Mouse (Mus musculus) forebrain, embryonic 11.5 days (tissue): ENCODE measurements around the gene Rftn1. TPM values are rescaled to one million over a fixed set of nuclear protein-coding genes. Genes with fewer than 3 reads are reported as not detected.

ENCODE experiments used
- ATAC-seq: fragments of 200-750 bp; cut with Nextera tagmentation; replicated peaks from 2 replicates; pipeline ENCODE4 v1.8.0; 2017; ENCODE audit warnings: moderate TSS enrichment; ENCODE audit not compliant: low FRiP score
- DNase-seq: peaks from one replicate; pipeline ENCODE4 v3.0.0-alpha.2; 2017; ENCODE audit warnings: low spot score
- H3K27ac ChIP-seq: fragments of 300-500 bp; sonication (generic); 2 replicates; pipeline ENCODE4 v1.5.1; 2014; ENCODE audit warnings: low read depth, low read length
- H3K27me3 ChIP-seq: fragments of 300-500 bp; sonication (generic); 2 replicates; pipeline ENCODE4 v1.6.1; 2014; ENCODE audit warnings: mild to moderate bottlenecking, low read length, mixed read lengths; ENCODE audit not compliant: control insufficient read depth, insufficient read depth
- H3K36me3 ChIP-seq: fragments of 300-500 bp; sonication (generic); 2 replicates; pipeline ENCODE4 v1.6.1; 2014; ENCODE audit warnings: mild to moderate bottlenecking, low read length, moderate library complexity, mixed read lengths; ENCODE audit not compliant: control insufficient read depth, insufficient read depth
- H3K4me1 ChIP-seq: fragments of 300-500 bp; sonication (generic); replicated peaks from 2 replicates; pipeline ENCODE4 v1.6.1; 2014; ENCODE audit warnings: low read length, mixed read lengths; ENCODE audit not compliant: control insufficient read depth, insufficient read depth
- H3K4me2 ChIP-seq: fragments of 300-500 bp; sonication (generic); 2 replicates; pipeline ENCODE4 v1.6.1; 2014; ENCODE audit warnings: low read depth, mild to moderate bottlenecking, low read length, moderate library complexity, mixed read lengths; ENCODE audit not compliant: severe bottlenecking
- H3K4me3 ChIP-seq: fragments of 300-500 bp; sonication (generic); 2 replicates; pipeline ENCODE4 v1.5.1; 2014; ENCODE audit warnings: low read depth, low read length
- H3K9ac ChIP-seq: fragments of 300-500 bp; sonication (generic); 2 replicates; pipeline ENCODE4 v1.6.1; 2014; ENCODE audit warnings: low read length
- H3K9me3 ChIP-seq: fragments of 300-500 bp; sonication (generic); 2 replicates; pipeline ENCODE4 v1.6.1; 2016; ENCODE audit warnings: low read length, mixed read lengths; ENCODE audit not compliant: control insufficient read depth
- WGBS: fragments of 180-500 bp; shearing (Covaris S2); extraction: QIAGEN DNeasy Blood & Tissue Kit; methylation state at CpG from one replicate; pipeline ENCODE4 v1.1.7; 2014; 5-methylcytosine and 5-hydroxymethylcytosine counted together
- polyA plus RNA-seq: library from polyadenylated mRNA; unstranded; fragments of >200 nt; fragmentation: Nextera tagmentation; extraction: Ambion mirVana; gene quantifications from 2 replicates; pipeline ENCODE4 v1.2.1, GENCODE M21; 2014

The Rftn1 gene
- polyA plus RNA-seq, 1 experiment from 2014 or later, result 11.6 TPM

GRCm38 (mm10) chr17:49964471-49964870 lies 226.0 kb downstream of the Rftn1 start:
- Histone ChIP-seq H3K27me3 (no peaks in the 10 kb centered on the region), H3K36me3 (no peaks in the 10 kb centered on the region), H3K4me1 (no peaks in the 10 kb centered on the region), H3K27ac (no peak overlapping the region), H3K9ac (no peak overlapping the region; the same call in 1 of the 2 replicates), H3K4me2 (no peak overlapping the region), H3K9me3 (no peaks in the 10 kb centered on the region), H3K4me3 (no peak overlapping the region)
- 91% methylated on average over 6 of the region's 6 CpGs for WGBS
- ATAC-seq (no peak), DNase-seq (peak; percentile 26)

- H3K9me3 ChIP-seq, result no peaks in the 10 kb centered on the region
- no peak overlapping the region for H3K4me3 ChIP-seq
- peak; percentile 15 for DNase-seq
- H3K36me3 ChIP-seq, result no peaks in the 10 kb centered on the region
- no peaks in the 10 kb centered on the region for H3K27me3 ChIP-seq
- H3K27ac ChIP-seq, result no peak overlapping the region
- no peaks in the 10 kb centered on the region for H3K4me1 ChIP-seq
- ATAC-seq, result no peak
- H3K4me2 ChIP-seq, result no peak overlapping the region
- no peak overlapping the region for H3K9ac ChIP-seq
These were observed 231.5 kb downstream of the Rftn1 start for GRCm38 (mm10) chr17:49959021-49959420.

- WGBS, result 33% methylated on average over 22 of the region's 22 CpGs
- peak overlapping the region; percentile 45 for H3K4me2 ChIP-seq
- no peak overlapping the region for H3K27ac ChIP-seq
These were observed 238.4 kb downstream of the Rftn1 start for GRCm38 (mm10) chr17:49951856-49952607.

DNA sequence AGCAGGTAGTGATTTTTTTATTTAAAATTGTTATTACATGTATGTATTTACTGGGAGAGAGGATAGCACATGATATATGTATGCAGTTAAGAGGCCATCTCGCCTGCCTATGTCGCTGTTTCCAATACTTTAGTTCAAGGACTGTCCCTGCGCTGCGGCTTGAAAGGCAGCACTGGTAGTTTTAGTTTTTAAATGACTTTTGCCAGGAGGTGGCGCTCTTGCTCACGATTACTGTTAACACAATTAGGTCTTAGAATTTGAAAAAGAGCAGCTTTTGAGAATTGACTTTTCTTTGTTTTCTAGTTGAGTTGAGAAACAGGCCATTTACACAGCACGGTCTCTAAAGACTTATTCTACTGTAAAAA lies 239.0 kb downstream of the Rftn1 start:
- Histone ChIP-seq H3K9ac (no peak overlapping the region; the same call in 1 of the 2 replicates), H3K27me3 (no peaks in the 10 kb centered on the region), H3K4me2 (peak overlapping the region; percentile 45), H3K36me3 (no peaks in the 10 kb centered on the region), H3K9me3 (no peaks in the 10 kb centered on the region), H3K27ac (no peak overlapping the region), H3K4me1 (0 out of 2 replicates have a peak, but pooled peaks cover 1% of the 10 kb centered on the region), H3K4me3 (peak overlapping the region; percentile 8; the same call in 1 of the 2 replicates)
- ATAC-seq, result peak; percentile 35
- peak; percentile 82 for DNase-seq
- 6% methylated on average over 7 of the region's 7 CpGs for WGBS

More at GRCm38 (mm10) chr17:49951856-49952607, 238.4 kb downstream of the Rftn1 start:
- ATAC-seq (peak; percentile 72), DNase-seq (peak; percentile 57)
- H3K4me1 ChIP-seq, result 0 out of 2 replicates have a peak, but pooled peaks cover 1% of the 10 kb centered on the region
- H3K9me3 ChIP-seq, result no peaks in the 10 kb centered on the region
- peak overlapping the region; percentile 10; the same call in 1 of the 2 replicates for H3K9ac ChIP-seq
- no peaks in the 10 kb centered on the region for H3K36me3 ChIP-seq
- peak overlapping the region; percentile 8; the same call in 1 of the 2 replicates for H3K4me3 ChIP-seq
- H3K27me3 ChIP-seq, result no peaks in the 10 kb centered on the region

DNA sequence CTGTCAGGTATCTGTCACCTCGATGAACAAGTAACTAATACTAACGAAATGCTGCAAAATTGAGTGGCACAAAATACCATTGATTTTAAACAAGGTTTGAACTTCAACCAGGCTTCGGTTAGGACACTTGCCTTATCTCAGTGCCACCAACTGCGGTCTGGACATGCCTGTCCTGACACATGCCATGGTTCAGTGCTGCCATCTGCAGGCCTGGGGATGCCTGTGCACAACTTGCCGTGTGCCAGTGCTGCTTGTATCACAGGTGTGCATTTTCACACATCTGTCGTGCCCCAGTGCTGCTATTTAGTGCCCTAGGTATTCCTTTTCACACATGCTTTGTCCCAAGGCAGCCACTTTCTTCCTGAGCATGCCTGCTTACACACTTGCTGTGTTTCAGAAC lies 247.8 kb downstream of the Rftn1 start:
- Histone ChIP-seq H3K4me1 (no peaks in the 10 kb centered on the region), H3K9me3 (no peaks in the 10 kb centered on the region), H3K4me3 (no peak overlapping the region), H3K27ac (no peak overlapping the region), H3K36me3 (no peaks in the 10 kb centered on the region), H3K27me3 (no peaks in the 10 kb centered on the region), H3K4me2 (no peak overlapping the region), H3K9ac (no peak overlapping the region)
- no peak for ATAC-seq
- 70% methylated on average over 6 of the region's 6 CpGs for WGBS
- peak; percentile 66 for DNase-seq

Other genes with a start within 250 kb of the Rftn1 start
- not detected in 2 replicates for gene Dazl, start 103.0 kb upstream of the Rftn1 start, polyA plus RNA-seq